Mouse (Mus musculus) CH12.LX (cell line): ENCODE results near the gene Egln2. TPM values are rescaled to one million over a fixed set of nuclear protein-coding genes. Genes with fewer than 3 reads are reported as not detected.

Experiments
- DNase-seq: peaks from one replicate; pipeline ENCODE4 v3.0.0-alpha.2; 2013; ENCODE audit errors: extremely low read depth
- H3K27ac ChIP-seq: 2 replicates; pipeline ENCODE4 v1.5.1; 2012; ENCODE audit warnings: low read depth, mild to moderate bottlenecking, control low read depth, moderate library complexity; ENCODE audit not compliant: insufficient read depth
- H3K27me3 ChIP-seq: replicated peaks from 2 replicates; pipeline ENCODE3; 2012; ENCODE audit warnings: inconsistent platforms
- H3K36me3 ChIP-seq, 2 experiments: replicated peaks in 1 of 2; 2 replicates each; pipeline versions ENCODE3 to v1.6.1; 2012; ENCODE audit warnings: inconsistent platforms in 1 of 2, low read length in 1 of 2, mild to moderate bottlenecking in 1 of 2, mixed read lengths in 1 of 2, moderate library complexity in 1 of 2; ENCODE audit not compliant: control insufficient read depth in 1 of 2, insufficient read depth in 1 of 2
- H3K4me1 ChIP-seq, 2 experiments: 2 replicates each; pipeline ENCODE4 v1.6.1; 2012; ENCODE audit warnings: inconsistent platforms in 1 of 2, moderate library complexity in 1 of 2; ENCODE audit not compliant: insufficient read depth in 2 of 2, control insufficient read depth in 1 of 2
- H3K4me2 ChIP-seq: 2 replicates; pipeline ENCODE4 v1.6.1; 2012; ENCODE audit warnings: low read depth, mild to moderate bottlenecking, control low read depth; ENCODE audit not compliant: poor library complexity, insufficient read depth, severe bottlenecking
- H3K4me3 ChIP-seq, 3 experiments: fragments of 150-350 bp in 1 of 3; sonication (generic) in 1 of 3; replicated peaks in 1 of 3; 2 replicates each; pipeline versions ENCODE3 to v1.5.1; 2011 to 2012; ENCODE audit warnings: low read depth in 2 of 3, low read length in 2 of 3, mild to moderate bottlenecking in 2 of 3, moderate library complexity in 2 of 3, control low read depth in 1 of 3, improper control_type of control experiment in 1 of 3, inconsistent platforms in 1 of 3, mixed read lengths in 1 of 3; ENCODE audit not compliant: poor library complexity in 1 of 3
- H3K79me2 ChIP-seq: replicated peaks from 2 replicates; pipeline ENCODE4 v1.6.1; 2012; ENCODE audit warnings: mild to moderate bottlenecking, moderate library complexity; ENCODE audit not compliant: control insufficient read depth, poor library complexity, insufficient read depth, severe bottlenecking; ENCODE audit errors: extremely low read depth
- H3K9ac ChIP-seq: 2 replicates; pipeline ENCODE4 v1.6.1; 2012; ENCODE audit warnings: low read depth, mild to moderate bottlenecking, control low read depth, moderate library complexity; ENCODE audit not compliant: insufficient read depth
- H3K9me3 ChIP-seq: replicated peaks from 2 replicates; pipeline ENCODE3; 2012; ENCODE audit warnings: low read length, inconsistent platforms, mixed read lengths
- BHLHE40 ChIP-seq: IDR thresholded peaks from 2 replicates; pipeline ENCODE4 v1.6.1; 2011; ENCODE audit warnings: mild to moderate bottlenecking, low read depth, low read length, improper control_type of control experiment
- CTCF ChIP-seq, 2 experiments: IDR thresholded peaks in 1 of 2; conservative IDR thresholded peaks in 1 of 2; 2 replicates each; pipeline ENCODE4 v1.5.1; 2011 to 2012; ENCODE audit warnings: low read depth in 2 of 2, low read length in 2 of 2, improper control_type of control experiment in 1 of 2, inconsistent platforms in 1 of 2, mild to moderate bottlenecking in 1 of 2, moderate library complexity in 1 of 2
- E2F4 ChIP-seq: IDR thresholded peaks from 2 replicates; pipeline ENCODE4 v1.6.1; 2011; ENCODE audit warnings: low read depth, low read length, improper control_type of control experiment; ENCODE audit not compliant: insufficient replicate concordance
- EP300 ChIP-seq: IDR thresholded peaks from 2 replicates; pipeline ENCODE4 v1.6.1; 2011; ENCODE audit warnings: low read length, improper control_type of control experiment
- ETS1 ChIP-seq: conservative IDR thresholded peaks from 2 replicates; pipeline ENCODE4 v1.6.1; 2012; ENCODE audit warnings: low read depth, mild to moderate bottlenecking, inconsistent platforms, low read length, improper control_type of control experiment, moderate library complexity
- GABPA ChIP-seq: IDR thresholded peaks from 2 replicates; pipeline ENCODE4 v1.6.1; 2012; ENCODE audit warnings: low read depth, low read length, improper control_type of control experiment, inconsistent platforms; ENCODE audit not compliant: insufficient replicate concordance
- JUND ChIP-seq: conservative IDR thresholded peaks from 2 replicates; pipeline ENCODE4 v1.6.1; 2011; ENCODE audit warnings: low read depth, low read length, improper control_type of control experiment
- KAT2A ChIP-seq: IDR thresholded peaks from 2 replicates; pipeline ENCODE4 v1.6.1; 2012; ENCODE audit warnings: low read length, improper control_type of control experiment, inconsistent platforms; ENCODE audit not compliant: insufficient replicate concordance
- MAX ChIP-seq: IDR thresholded peaks from 2 replicates; pipeline ENCODE4 v1.6.1; 2011; ENCODE audit warnings: low read length, improper control_type of control experiment
- MAZ ChIP-seq: IDR thresholded peaks from 2 replicates; pipeline ENCODE4 v1.6.1; 2012; ENCODE audit warnings: low read depth, mild to moderate bottlenecking, inconsistent platforms, low read length, improper control_type of control experiment, moderate library complexity
- MXI1 ChIP-seq: IDR thresholded peaks from 2 replicates; pipeline ENCODE4 v1.6.1; 2011; ENCODE audit warnings: mild to moderate bottlenecking, low read depth, low read length, improper control_type of control experiment
- MYC ChIP-seq: IDR thresholded peaks from 2 replicates; pipeline ENCODE4 v1.6.1; 2011; ENCODE audit warnings: low read depth, mild to moderate bottlenecking, improper control_type of control experiment, low read length
- NELFE ChIP-seq: IDR thresholded peaks from 2 replicates; pipeline ENCODE4 v1.6.1; 2011; ENCODE audit warnings: low read depth, low read length, improper control_type of control experiment
- NRF1 ChIP-seq: IDR thresholded peaks from 2 replicates; pipeline ENCODE4 v1.6.1; 2014; ENCODE audit warnings: low read depth, mild to moderate bottlenecking, inconsistent platforms, low read length, improper control_type of control experiment, moderate library complexity
- PAX5 ChIP-seq: IDR thresholded peaks from 2 replicates; pipeline ENCODE4 v1.6.1; 2012; ENCODE audit warnings: low read length, inconsistent platforms, mixed read lengths
- POLR2A ChIP-seq: IDR thresholded peaks from 2 replicates; pipeline ENCODE4 v1.6.1; 2011; ENCODE audit warnings: low read depth, mild to moderate bottlenecking, improper control_type of control experiment, low read length
- TBP ChIP-seq: conservative IDR thresholded peaks from 2 replicates; pipeline ENCODE4 v1.6.1; 2011; ENCODE audit warnings: low read depth, low read length, improper control_type of control experiment
- TCF12 ChIP-seq: IDR thresholded peaks from 2 replicates; pipeline ENCODE4 v1.6.1; 2014; ENCODE audit warnings: low read depth, mild to moderate bottlenecking, inconsistent platforms, low read length, improper control_type of control experiment
- UBTF ChIP-seq: IDR thresholded peaks from 2 replicates; pipeline ENCODE4 v1.6.1; 2012; ENCODE audit warnings: low read depth, mild to moderate bottlenecking, inconsistent platforms, low read length, improper control_type of control experiment, moderate library complexity
- USF1 ChIP-seq: IDR thresholded peaks from 2 replicates; pipeline ENCODE4 v1.6.1; 2014; ENCODE audit warnings: low read depth, mild to moderate bottlenecking, inconsistent platforms, low read length, improper control_type of control experiment
- USF2 ChIP-seq: conservative IDR thresholded peaks from 2 replicates; pipeline ENCODE4 v1.6.1; 2011; ENCODE audit warnings: low read depth, low read length, improper control_type of control experiment
- ZKSCAN1 ChIP-seq: IDR thresholded peaks from 2 replicates; pipeline ENCODE4 v1.6.1; 2012; ENCODE audit warnings: low read depth, inconsistent platforms, low read length, improper control_type of control experiment, borderline replicate concordance
- ZNF384 ChIP-seq: IDR thresholded peaks from 2 replicates; pipeline ENCODE4 v1.6.1; 2012; ENCODE audit warnings: low read depth, low read length, improper control_type of control experiment, inconsistent platforms
- dilution Hi-C: fragments of 300-500 bp; cut with MboI; formaldehyde crosslinking; loops from 2 replicates; pipeline ENCODE4 v1.14.3; 2020; ENCODE audit warnings: low sequenced_read_pairs; ENCODE audit not compliant: extremely low pct_unique_long_range_greater_than_20kb, extremely low pct_ligation_motif_present
- in situ Hi-C: fragments of 300-500 bp; cut with MboI; formaldehyde crosslinking; loops from 3 replicates; pipeline ENCODE4 v1.14.3; 2019; ENCODE audit warnings: low sequenced_read_pairs, low pct_ligation_motif_present, low pct_unique_long_range_greater_than_20kb, mixed read lengths
- polyA plus RNA-seq: library from polyadenylated mRNA; unstranded; fragments of >175 nt; gene quantifications from 2 replicates; pipeline ENCODE4 v1.2.1, GENCODE M21; 2012; ENCODE audit warnings: low read depth; ENCODE audit not compliant: insufficient read length
- total RNA-seq, 2 experiments: library from RNA; depleted of rRNA; stranded (reverse); fragments of 300-350 nt in 1 of 2; fragments of >200 nt in 1 of 2; gene quantifications; 2 replicates each; pipeline ENCODE4 v1.2.3; 2012 to 2014

Egln2 gene
- total and polyA plus RNA-seq, 3 experiments, result 37.9 to 115 (median 103) TPM

DNA sequence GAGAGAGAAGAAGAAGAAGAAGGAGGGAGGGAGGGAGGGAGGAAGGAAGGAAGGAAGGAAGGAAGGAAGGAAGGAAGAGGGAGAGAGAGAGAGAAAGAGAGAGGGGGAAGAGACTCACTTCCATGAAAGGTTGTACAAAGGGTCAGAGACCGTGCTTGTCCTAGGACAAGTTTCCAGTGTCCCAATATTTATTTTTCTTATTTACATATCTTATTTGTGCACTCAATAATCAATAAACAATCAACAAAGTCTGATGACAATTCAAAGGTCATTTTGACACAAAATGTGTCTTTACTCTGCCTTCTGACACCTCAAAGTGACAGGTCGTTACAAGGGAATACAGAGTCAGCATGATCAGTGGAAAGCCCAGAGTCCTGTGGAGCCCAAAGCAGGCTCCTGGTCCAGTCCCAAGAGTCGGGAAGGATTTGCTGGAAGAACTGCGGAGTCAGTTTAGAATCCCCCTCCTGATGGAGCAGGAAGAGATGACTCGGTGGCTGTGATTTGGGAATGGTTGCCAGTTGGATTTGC is 42.2 kb downstream of the Egln2 start:
- H3K4me2 ChIP-seq, result no peak overlapping the region
- dilution Hi-C loops (no loop called here), in situ Hi-C loops (no loop called here)
- H3K4me3 ChIP-seq, result no peak overlapping the region
- DNase-seq, result no peak
- no peaks in the 10 kb centered on the region for H3K9me3 ChIP-seq
- no peaks in the 10 kb centered on the region for H3K4me1 ChIP-seq
- no peak overlapping the region for H3K27ac ChIP-seq
- no peak overlapping the region for H3K9ac ChIP-seq
- H3K27me3 ChIP-seq, result peaks cover 69% of the 10 kb centered on the region
- H3K79me2 ChIP-seq, result no peaks in the 10 kb centered on the region
- no peaks in the 10 kb centered on the region for H3K36me3 ChIP-seq
- TF ChIP-seq MYC, result no peak
- TF ChIP-seq KAT2A, result no peak
- TF ChIP-seq ETS1, result no peak
- TF ChIP-seq MAZ, result no peak
- TF ChIP-seq MAX, result no peak
- no peak for TF ChIP-seq MXI1
- TF ChIP-seq CTCF (conservative IDR thresholded peaks at IDR 0.05 in 1 of 2, IDR thresholded peaks at IDR 0.05 in 1 of 2; ENCODE audit: low read depth in 2 of 2, low read length in 2 of 2), result no peak
- no peak for TF ChIP-seq ZNF384
- no peak for TF ChIP-seq NRF1
- no peak for TF ChIP-seq USF1
- no peak for TF ChIP-seq TBP
- no peak for TF ChIP-seq POLR2A
- no peak for TF ChIP-seq PAX5
- TF ChIP-seq ZKSCAN1, result no peak
- no peak for TF ChIP-seq BHLHE40
- no peak for TF ChIP-seq UBTF
- no peak for TF ChIP-seq TCF12

- Histone ChIP-seq H3K79me2 (no peaks in the 10 kb centered on the region), H3K27ac (no peak within 1 kb of the TSS), H3K4me3 (no peak within 1 kb of the TSS), H3K9ac (no peak within 1 kb of the TSS), H3K4me1 (no peaks in the 10 kb centered on the region), H3K36me3 (no peaks in the 10 kb centered on the region), H3K4me2 (no peak within 1 kb of the TSS), H3K27me3 (peaks cover 69% of the 10 kb centered on the region), H3K9me3 (no peaks in the 10 kb centered on the region)
- TF ChIP-seq ZNF384, result no peak
- no peak for TF ChIP-seq JUND
- TF ChIP-seq ETS1, result no peak
- TF ChIP-seq CTCF (conservative IDR thresholded peaks at IDR 0.05 in 1 of 2, IDR thresholded peaks at IDR 0.05 in 1 of 2; ENCODE audit: low read depth in 2 of 2, low read length in 2 of 2), result no peak
- no peak for TF ChIP-seq NELFE
- no peak for TF ChIP-seq BHLHE40
- TF ChIP-seq GABPA, result no peak
- TF ChIP-seq PAX5, result no peak
- no peak for TF ChIP-seq E2F4
- no peak for TF ChIP-seq USF2
- TF ChIP-seq EP300, result no peak
- TF ChIP-seq ZKSCAN1, result no peak
- no peak for TF ChIP-seq NRF1
- TF ChIP-seq UBTF, result no peak
- in situ Hi-C loops, result no loop called here
- DNase-seq, result no peak
- dilution Hi-C loops, result no loop called here
Observed at GRCm38 (mm10) chr7:27119676-27120075, 46.9 kb downstream of the Egln2 start, which contains the start of gene Cyp2f2. TSS of gene Cyp2f2 (plus strand) at chr7:27119909.
